Mouse (Mus musculus) liver, embryonic 14.5 days (tissue): ENCODE measurements around the gene Zfp109.

Experiments
- CTCF ChIP-seq: IDR thresholded peaks from 2 replicates; pipeline ENCODE4 v1.5.1; 2016; ENCODE audit warnings: antibody characterized with exemption, low read depth, control low read depth
- EP300 ChIP-seq: IDR thresholded peaks from 2 replicates; pipeline ENCODE4 v1.6.1; 2016; ENCODE audit warnings: antibody characterized with exemption, low read depth

DNA sequence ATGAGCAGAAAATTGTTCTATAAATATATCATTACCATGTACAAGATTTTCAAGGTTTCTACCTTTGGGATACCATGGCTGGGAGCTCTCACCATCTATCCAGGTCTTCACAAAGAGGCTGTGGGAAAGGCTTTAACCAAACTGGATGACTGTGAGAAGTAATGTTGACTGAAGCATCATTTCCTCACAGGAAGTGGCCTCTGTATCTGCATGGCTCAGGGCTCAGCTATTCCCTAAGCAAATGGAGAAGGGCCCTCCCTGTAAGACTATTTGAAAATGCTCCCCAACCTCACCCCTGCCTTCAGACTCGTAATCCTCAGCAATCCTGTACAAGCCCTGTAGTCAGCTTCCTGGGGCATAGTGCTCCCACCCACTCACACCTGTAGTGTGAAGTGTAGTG is 49.7 kb downstream of the Zfp109 start:
- no peak for TF ChIP-seq CTCF
- no peak for TF ChIP-seq EP300
